Mouse (Mus musculus) C2C12 (cell line): Measurements from ENCODE around the gene Adgrv1.

Experiments
- CEBPB ChIP-seq: IDR thresholded peaks from one replicate; pipeline ENCODE4 v1.6.1; 2011; ENCODE audit warnings: low read depth, mild to moderate bottlenecking, control low read depth, moderate library complexity
- CTCF ChIP-seq: IDR thresholded peaks from one replicate; pipeline ENCODE4 v1.5.1; 2011; ENCODE audit not compliant: control insufficient read depth, insufficient read depth, insufficient read length
- FOSL1 ChIP-seq: IDR thresholded peaks from one replicate; pipeline ENCODE4 v1.8.0; 2011; ENCODE audit warnings: mild to moderate bottlenecking, low read length; ENCODE audit not compliant: poor library complexity, insufficient read depth, severe bottlenecking
- MAX ChIP-seq: IDR thresholded peaks from one replicate; pipeline ENCODE4 v1.6.1; 2011; ENCODE audit warnings: mild to moderate bottlenecking, control low read depth
- MYOG ChIP-seq: IDR thresholded peaks from one replicate; pipeline ENCODE4 v1.6.1; 2011; ENCODE audit not compliant: control insufficient read depth, insufficient read length; ENCODE audit errors: extremely low read depth
- USF1 ChIP-seq: IDR thresholded peaks from one replicate; pipeline ENCODE4 v1.6.1; 2011; ENCODE audit warnings: low read depth, mild to moderate bottlenecking, control low read depth, moderate library complexity

DNA sequence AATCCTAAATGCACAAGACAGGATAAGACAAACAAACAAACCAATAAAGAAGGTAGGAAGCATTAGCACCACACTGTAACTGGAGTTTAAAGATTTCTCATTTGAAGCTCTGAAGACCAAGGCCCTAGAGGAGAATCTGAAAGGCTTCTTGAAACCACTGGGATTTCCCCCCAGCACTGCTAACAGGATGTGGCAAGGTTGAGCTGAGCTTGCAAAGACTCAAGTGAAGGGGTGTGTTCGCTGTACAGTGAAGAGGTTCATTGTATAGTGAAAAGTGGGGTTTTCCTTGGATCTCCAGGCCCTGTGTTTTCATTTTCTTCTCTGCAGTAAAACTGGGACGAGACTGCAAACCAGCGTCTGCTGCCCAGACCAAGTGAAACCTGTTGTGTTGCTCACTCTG is 456.9 kb downstream of the Adgrv1 start:
- TF ChIP-seq CTCF (no peak), FOSL1 (no peak), MAX (no peak), CEBPB (no peak), MYOG (no peak), USF1 (no peak)
